Mouse (Mus musculus) heart, embryonic 10.5 days (tissue): ENCODE measurements around the gene Gucy2e. TPM values are rescaled to one million over a fixed set of nuclear protein-coding genes. Genes with fewer than 3 reads are reported as not detected.

Source experiments
- DNase-seq: peaks from one replicate; pipeline ENCODE4 v3.0.0-alpha.2; 2017; ENCODE audit warnings: low spot score
- H3K27ac ChIP-seq: fragments of 300-500 bp; sonication (generic); 2 replicates; pipeline ENCODE4 v1.5.1; 2016; ENCODE audit warnings: mild to moderate bottlenecking
- H3K27me3 ChIP-seq: fragments of 300-500 bp; sonication (generic); 2 replicates; pipeline ENCODE4 v1.6.1; 2016; ENCODE audit warnings: mild to moderate bottlenecking; ENCODE audit not compliant: poor library complexity, insufficient read depth, severe bottlenecking
- H3K36me3 ChIP-seq: fragments of 300-500 bp; sonication (generic); 2 replicates; pipeline ENCODE4 v1.6.1; 2016; ENCODE audit warnings: mild to moderate bottlenecking, moderate library complexity
- H3K4me1 ChIP-seq: fragments of 300-500 bp; sonication (generic); 2 replicates; pipeline ENCODE4 v1.6.1; 2016; ENCODE audit warnings: mild to moderate bottlenecking
- H3K4me3 ChIP-seq: fragments of 300-500 bp; sonication (generic); 2 replicates; pipeline ENCODE4 v1.5.1; 2016; ENCODE audit warnings: mild to moderate bottlenecking, moderate library complexity
- H3K9me3 ChIP-seq: fragments of 300-500 bp; sonication (generic); 2 replicates; pipeline ENCODE4 v1.6.1; 2016; ENCODE audit warnings: mild to moderate bottlenecking, moderate library complexity
- WGBS: fragments of 180-500 bp; shearing (Covaris S2); methylation state at CpG from one replicate; pipeline ENCODE4 v1.1.7; 2016; 5-methylcytosine and 5-hydroxymethylcytosine counted together
- polyA plus RNA-seq: library from polyadenylated mRNA; unstranded; fragments of >200 nt; fragmentation: Nextera tagmentation; extraction: Ambion mirVana; gene quantifications from 2 replicates; pipeline ENCODE4 v1.2.1, GENCODE M21; 2016

The Gucy2e gene
- polyA plus RNA-seq, 1 experiment from 2014 or later: 0.24 TPM

- Histone ChIP-seq H3K4me1 (peaks cover 28% of the 10 kb centered on the region), H3K9me3 (no peaks in the 10 kb centered on the region), H3K27me3 (peaks cover 82% of the 10 kb centered on the region), H3K4me3 (no peak overlapping the region), H3K36me3 (no peaks in the 10 kb centered on the region), H3K27ac (no peak overlapping the region)
- no peak for DNase-seq
- WGBS: 78% methylated on average over 2 of the region's 2 CpGs
Observed at GRCm38 (mm10) chr11:69233141-69233540, 3.7 kb downstream of the Gucy2e start.

DNA sequence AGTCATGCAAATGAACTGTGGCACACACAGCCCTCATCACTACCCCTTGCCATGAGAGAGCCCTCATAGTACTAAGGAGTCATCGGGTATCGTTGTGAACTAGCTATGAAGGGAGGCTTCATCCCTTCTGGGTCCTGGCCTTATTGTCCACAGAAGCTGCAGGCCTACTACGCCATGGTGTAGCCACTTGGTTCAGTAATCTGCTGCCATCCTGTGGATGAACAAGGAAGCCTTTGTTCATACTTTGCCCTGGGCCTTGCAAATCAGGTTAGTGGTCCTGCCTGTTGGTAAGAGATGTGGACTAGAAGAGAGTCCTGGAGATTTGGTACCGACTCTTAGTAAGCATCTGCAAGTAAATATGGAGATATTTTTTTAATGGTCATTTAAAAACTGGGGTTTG, 6.4 kb downstream of the Gucy2e start:
- no peak overlapping the region for H3K27ac ChIP-seq
- H3K4me1 ChIP-seq: peaks cover 18% of the 10 kb centered on the region
- H3K4me3 ChIP-seq: no peak overlapping the region
- no peak for DNase-seq
- H3K27me3 ChIP-seq: peaks cover 70% of the 10 kb centered on the region
- no peaks in the 10 kb centered on the region for H3K9me3 ChIP-seq
- no peaks in the 10 kb centered on the region for H3K36me3 ChIP-seq
- WGBS: 73% methylated on average over 4 of the region's 4 CpGs

DNA sequence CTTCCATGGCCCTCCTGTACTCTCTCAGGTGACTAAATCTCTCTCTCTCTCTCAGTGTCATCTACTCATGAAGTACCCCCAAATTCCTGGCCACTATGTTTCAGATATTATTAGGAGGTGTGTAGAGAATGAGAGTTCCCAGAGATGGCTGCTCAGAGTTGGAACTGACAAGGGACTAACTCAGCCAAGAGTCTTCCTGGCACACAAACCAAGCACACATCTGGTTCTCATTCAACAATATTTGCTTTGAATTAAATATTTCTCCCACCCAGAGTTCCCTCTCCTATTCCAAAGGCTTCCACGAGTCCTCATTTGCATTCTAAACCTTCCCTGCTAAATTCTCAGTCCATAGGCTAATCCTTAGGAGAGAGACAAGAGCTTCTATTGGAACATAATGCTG, 11.1 kb downstream of the Gucy2e start:
- Histone ChIP-seq H3K4me3 (no peak overlapping the region), H3K4me1 (peaks cover 21% of the 10 kb centered on the region; the same call in 1 of the 2 replicates), H3K27me3 (peaks cover 46% of the 10 kb centered on the region), H3K9me3 (0 out of 2 replicates have a peak, but pooled peaks cover 6% of the 10 kb centered on the region), H3K36me3 (no peaks in the 10 kb centered on the region), H3K27ac (no peak overlapping the region)
- WGBS: 76% methylated on average over 1 of the region's 1 CpGs
- DNase-seq: no peak

DNA sequence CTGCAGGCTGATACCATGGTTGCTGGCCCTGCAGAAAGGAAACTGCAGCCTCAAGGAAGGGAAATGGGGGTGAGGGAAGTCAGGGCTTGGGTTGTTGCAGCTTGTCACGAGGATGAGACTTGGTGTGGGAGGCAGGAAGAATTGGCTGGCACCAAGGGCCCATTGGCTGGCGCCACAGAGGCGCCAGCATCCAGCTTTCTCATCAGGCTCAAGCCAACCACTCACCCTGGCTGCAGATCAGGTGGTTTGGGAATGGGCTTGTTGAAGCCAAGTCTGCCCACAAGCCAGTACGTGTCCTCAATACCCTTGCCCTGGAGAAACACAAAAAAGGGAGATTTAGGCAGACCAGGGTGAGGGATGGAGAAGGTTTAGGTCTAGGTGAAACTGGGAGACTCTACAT, 13.7 kb downstream of the Gucy2e start:
- Histone ChIP-seq H3K4me3 (no peak overlapping the region), H3K4me1 (peaks cover 23% of the 10 kb centered on the region; the same call in 1 of the 2 replicates), H3K27me3 (peaks cover 40% of the 10 kb centered on the region), H3K36me3 (no peaks in the 10 kb centered on the region), H3K9me3 (0 out of 2 replicates have a peak, but pooled peaks cover 6% of the 10 kb centered on the region), H3K27ac (no peak overlapping the region)
- DNase-seq: no peak
- WGBS: 80% methylated on average over 4 of the region's 4 CpGs

GRCm38 (mm10) chr11:69221070-69221469, 15.8 kb downstream of the Gucy2e start:
- no peaks in the 10 kb centered on the region for H3K36me3 ChIP-seq
- H3K4me3 ChIP-seq: no peak overlapping the region
- H3K27ac ChIP-seq: no peak overlapping the region
- H3K27me3 ChIP-seq: peaks cover 33% of the 10 kb centered on the region; the same call in 1 of the 2 replicates
- DNase-seq: peak; percentile 88
- H3K9me3 ChIP-seq: 0 out of 2 replicates have a peak, but pooled peaks cover 6% of the 10 kb centered on the region
- peaks cover 20% of the 10 kb centered on the region; the same call in 1 of the 2 replicates for H3K4me1 ChIP-seq
- WGBS: 40% methylated on average over 4 of the region's 4 CpGs

- Histone ChIP-seq H3K36me3 (no peaks in the 10 kb centered on the region), H3K4me3 (no peak overlapping the region), H3K4me1 (peaks cover 20% of the 10 kb centered on the region; the same call in 1 of the 2 replicates), H3K9me3 (0 out of 2 replicates have a peak, but pooled peaks cover 1% of the 10 kb centered on the region), H3K27me3 (peaks cover 30% of the 10 kb centered on the region), H3K27ac (no peak overlapping the region)
- DNase-seq: peak; percentile 61
- 62% methylated on average over 1 of the region's 2 CpGs for WGBS
Observed at GRCm38 (mm10) chr11:69218661-69219060, 18.2 kb downstream of the Gucy2e start.

- H3K4me3 ChIP-seq: no peak overlapping the region
- 82% methylated on average over 5 of the region's 5 CpGs for WGBS
- H3K4me1 ChIP-seq: peaks cover 19% of the 10 kb centered on the region; the same call in 1 of the 2 replicates
- DNase-seq: peak; percentile 62
- no peak overlapping the region for H3K27ac ChIP-seq
- H3K27me3 ChIP-seq: peaks cover 28% of the 10 kb centered on the region
- H3K9me3 ChIP-seq: no peaks in the 10 kb centered on the region
- no peaks in the 10 kb centered on the region for H3K36me3 ChIP-seq
Observed at GRCm38 (mm10) chr11:69217411-69217810, 19.4 kb downstream of the Gucy2e start.

DNA sequence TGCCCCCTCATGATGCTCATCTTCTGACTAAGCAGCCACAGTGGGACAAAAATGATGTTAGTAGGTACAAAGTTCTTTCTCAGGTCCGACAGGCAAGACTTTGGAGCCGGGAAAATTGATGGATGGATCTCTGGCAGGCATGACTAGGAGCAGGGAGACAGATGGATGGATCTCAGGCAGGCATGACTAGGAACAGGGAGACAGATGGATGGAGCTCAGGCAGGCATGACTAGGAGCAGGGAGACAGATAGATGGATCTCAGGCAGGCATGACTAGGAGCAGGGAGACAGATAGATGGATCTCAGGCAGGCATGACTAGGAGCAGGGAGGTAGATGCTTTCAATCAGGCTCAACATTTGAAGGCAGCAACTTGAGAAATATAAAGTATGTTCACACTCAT, 25.4 kb downstream of the Gucy2e start:
- 43% methylated on average over 2 of the region's 2 CpGs for WGBS
- no peaks in the 10 kb centered on the region for H3K36me3 ChIP-seq
- DNase-seq: peak; percentile 56
- no peaks in the 10 kb centered on the region for H3K4me1 ChIP-seq
- peak overlapping the region; percentile 12; the same call in 1 of the 2 replicates for H3K4me3 ChIP-seq
- peaks cover 11% of the 10 kb centered on the region; the same call in 1 of the 2 replicates for H3K27me3 ChIP-seq
- no peaks in the 10 kb centered on the region for H3K9me3 ChIP-seq
- no peak overlapping the region for H3K27ac ChIP-seq

DNA sequence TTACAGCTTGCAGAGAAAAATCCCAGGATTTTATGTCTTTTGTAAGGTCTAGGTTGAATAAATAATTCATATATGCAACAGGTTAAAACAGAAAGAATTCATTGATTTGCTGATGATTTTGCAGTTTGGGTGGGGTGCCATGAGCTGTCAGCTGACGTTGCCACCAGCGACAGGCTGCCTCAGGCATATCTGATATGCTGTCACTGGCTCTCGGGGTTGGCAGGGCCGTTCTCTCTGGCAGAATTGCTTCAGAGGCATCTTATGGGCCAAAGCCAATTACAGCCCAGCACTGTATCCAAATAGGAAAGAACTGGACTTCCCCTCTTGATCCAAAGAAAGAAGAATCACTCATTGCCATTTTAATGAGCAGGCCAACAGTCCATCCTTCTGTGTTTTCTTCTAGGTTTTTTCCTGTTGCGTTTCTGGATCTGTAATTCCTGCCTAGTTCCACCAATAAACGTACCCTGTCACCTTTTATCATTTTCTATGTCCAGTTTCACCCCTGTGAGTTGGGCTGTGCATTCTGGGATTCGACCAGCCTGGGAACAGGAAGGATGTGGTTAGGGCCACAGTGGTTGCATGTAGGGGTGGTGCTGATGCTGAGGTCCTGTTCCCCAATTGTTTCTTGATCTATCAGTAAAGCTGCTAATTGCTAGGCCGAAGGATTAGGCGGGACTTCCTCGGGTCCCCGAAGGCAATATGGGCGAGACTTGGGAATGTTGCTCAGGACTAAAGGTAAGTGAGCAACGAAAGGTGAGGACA, 34.2 kb downstream of the Gucy2e start:
- H3K4me1 ChIP-seq: peaks cover 17% of the 10 kb centered on the region
- H3K36me3 ChIP-seq: no peaks in the 10 kb centered on the region
- H3K27me3 ChIP-seq: peaks cover 48% of the 10 kb centered on the region
- no peaks in the 10 kb centered on the region for H3K9me3 ChIP-seq
- no peak overlapping the region for H3K27ac ChIP-seq
- peak; percentile 41 for DNase-seq
- 73% methylated on average over 13 of the region's 13 CpGs for WGBS
- H3K4me3 ChIP-seq: no peak overlapping the region

- Histone ChIP-seq H3K9me3 (no peaks in the 10 kb centered on the region), H3K36me3 (no peaks in the 10 kb centered on the region), H3K4me1 (peaks cover 28% of the 10 kb centered on the region), H3K27ac (no peak overlapping the region), H3K4me3 (no peak overlapping the region), H3K27me3 (peaks cover 53% of the 10 kb centered on the region)
- 31% methylated on average over 6 of the region's 6 CpGs for WGBS
- DNase-seq: peak; percentile 52
Observed at GRCm38 (mm10) chr11:69200231-69200630, 36.6 kb downstream of the Gucy2e start.

GRCm38 (mm10) chr11:69199251-69199650, 37.6 kb downstream of the Gucy2e start:
- H3K36me3 ChIP-seq: no peaks in the 10 kb centered on the region
- H3K27me3 ChIP-seq: peaks cover 54% of the 10 kb centered on the region
- DNase-seq: peak; percentile 65
- no peak overlapping the region for H3K27ac ChIP-seq
- WGBS: 80% methylated on average over 1 of the region's 1 CpGs
- H3K4me1 ChIP-seq: peaks cover 28% of the 10 kb centered on the region
- no peak overlapping the region for H3K4me3 ChIP-seq
- H3K9me3 ChIP-seq: no peaks in the 10 kb centered on the region

- peaks cover 28% of the 10 kb centered on the region for H3K4me1 ChIP-seq
- no peak for DNase-seq
- no peaks in the 10 kb centered on the region for H3K36me3 ChIP-seq
- H3K4me3 ChIP-seq: peak within 1 kb of the TSS; percentile 56
- peaks cover 50% of the 10 kb centered on the region for H3K27me3 ChIP-seq
- WGBS: 34% methylated on average over 6 of the region's 6 CpGs
- H3K9me3 ChIP-seq: no peaks in the 10 kb centered on the region
- H3K27ac ChIP-seq: peak within 1 kb of the TSS; percentile 13; the same call in 1 of the 2 replicates
Observed at GRCm38 (mm10) chr11:69197743-69198142, 39.1 kb downstream of the Gucy2e start, which contains the start of gene Alox8. Gene Alox8 (minus strand): TSS chr11:69197843.

DNA sequence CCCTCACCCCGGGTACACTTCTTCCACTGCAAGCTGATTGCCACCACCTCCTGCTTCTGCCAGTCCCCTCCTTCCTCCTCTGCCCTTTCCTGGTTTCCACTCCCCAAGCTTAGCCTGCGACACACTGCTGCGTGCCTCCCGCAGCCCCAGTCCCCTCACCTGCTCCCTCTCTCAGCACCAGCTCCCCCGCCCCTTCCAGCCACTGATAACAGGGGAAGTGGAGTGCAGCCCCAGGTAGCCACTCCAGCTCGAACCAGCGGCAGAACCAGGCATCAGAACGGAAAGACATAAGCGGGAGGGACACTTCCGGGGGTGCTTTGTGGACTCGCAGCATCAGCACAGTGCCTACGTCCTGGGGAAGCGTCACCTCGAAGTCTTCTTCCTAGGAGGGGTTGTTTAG, 39.6 kb downstream of the Gucy2e start:
- Histone ChIP-seq H3K27ac (peak overlapping the region; percentile 13; the same call in 1 of the 2 replicates), H3K9me3 (no peaks in the 10 kb centered on the region), H3K36me3 (no peaks in the 10 kb centered on the region), H3K4me1 (peaks cover 28% of the 10 kb centered on the region), H3K4me3 (peak overlapping the region; percentile 56), H3K27me3 (peaks cover 46% of the 10 kb centered on the region)
- no peak for DNase-seq
- 4% methylated on average over 14 of the region's 14 CpGs for WGBS
